Mouse (Mus musculus) heart, adult 2 months (tissue): ENCODE measurements around the gene Entpd2.

ENCODE experiments used
- CTCF ChIP-seq: fragments of 200-600 bp; IDR thresholded peaks from 2 replicates; pipeline ENCODE4 v1.8.1; 2022; ENCODE audit warnings: antibody characterized with exemption, mild to moderate bottlenecking, moderate library complexity
- EP300 ChIP-seq: fragments of 200-500 bp; IDR thresholded peaks from 2 replicates; pipeline ENCODE4 v1.6.1; 2011; ENCODE audit warnings: low read depth, low read length, control low read depth; ENCODE audit not compliant: insufficient read depth
- POLR2A ChIP-seq: fragments of 200-500 bp; IDR thresholded peaks from 2 replicates; pipeline ENCODE4 v1.6.1; 2011; ENCODE audit warnings: mild to moderate bottlenecking, low read depth, low read length, control low read depth; ENCODE audit not compliant: insufficient read depth

DNA sequence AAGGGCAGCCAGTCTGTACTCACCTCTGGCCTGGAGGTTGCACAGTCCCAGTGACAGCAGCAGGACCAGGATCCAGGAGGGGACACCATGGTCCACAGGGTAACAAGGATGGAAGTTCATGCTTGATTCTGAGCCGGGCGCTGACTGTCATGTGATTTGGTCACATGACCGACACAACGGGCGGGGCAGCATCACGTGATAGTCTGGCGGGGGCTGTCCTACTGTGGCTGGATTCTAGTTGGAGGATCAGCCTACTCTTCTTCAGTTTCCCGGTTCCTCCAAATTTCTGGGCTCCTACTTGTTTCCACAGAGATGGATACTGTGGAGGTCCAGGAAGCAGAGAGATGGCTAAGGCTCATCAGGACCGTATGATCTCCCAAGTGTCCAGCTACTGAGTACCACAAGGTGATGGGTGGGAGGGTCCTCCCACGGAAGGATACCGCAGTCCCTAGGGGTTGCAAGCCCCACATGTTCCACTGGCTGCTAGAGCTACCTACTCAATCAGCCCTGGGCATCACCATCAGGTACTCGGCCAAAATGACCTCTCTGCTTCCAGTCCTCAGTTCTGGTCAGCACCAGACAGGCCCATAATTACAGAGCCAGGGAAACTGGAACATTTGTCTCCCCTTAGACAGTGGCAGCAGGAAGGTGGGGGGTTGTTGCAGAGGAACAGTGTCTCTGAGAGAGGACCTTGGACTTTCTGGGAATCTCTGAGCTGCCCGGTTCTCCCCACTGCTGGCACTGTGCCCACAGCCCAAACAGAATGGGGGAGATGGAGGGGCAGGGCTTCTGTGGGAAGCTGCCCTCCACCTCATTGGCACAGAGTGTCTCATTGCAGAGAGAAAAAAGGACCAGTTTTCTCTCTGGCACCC is 39.2 kb upstream of the Entpd2 start, which contains the start of gene Dpp7:
- TF ChIP-seq POLR2A (peak; percentile 57), CTCF (no peak), EP300 (no peak)
